Mouse (Mus musculus) forebrain, embryonic 16.5 days (tissue): ENCODE measurements around the gene Ttll8. TPM values are rescaled to one million over a fixed set of nuclear protein-coding genes. Genes with fewer than 3 reads are reported as not detected.

Experiments used
- ATAC-seq: fragments of 200-750 bp; cut with Nextera tagmentation; 2 replicates; pipeline ENCODE4 v1.8.0; 2017; ENCODE audit warnings: mild to moderate bottlenecking, moderate library complexity
- H3K27ac ChIP-seq: fragments of 300-500 bp; sonication (generic); 2 replicates; pipeline ENCODE4 v1.5.1; 2014; ENCODE audit warnings: low read length, control low read depth
- H3K27me3 ChIP-seq: fragments of 300-500 bp; sonication (generic); replicated peaks from 2 replicates; pipeline ENCODE4 v1.6.1; 2014; ENCODE audit warnings: low read length; ENCODE audit not compliant: control insufficient read depth, insufficient read depth
- H3K36me3 ChIP-seq: fragments of 300-500 bp; sonication (generic); 2 replicates; pipeline ENCODE4 v1.6.1; 2014; ENCODE audit not compliant: control insufficient read depth, insufficient read depth
- H3K4me1 ChIP-seq: fragments of 300-500 bp; sonication (generic); replicated peaks from 2 replicates; pipeline ENCODE4 v1.6.1; 2014; ENCODE audit warnings: low read length; ENCODE audit not compliant: control insufficient read depth, insufficient read depth
- H3K4me2 ChIP-seq: fragments of 300-500 bp; sonication (generic); 2 replicates; pipeline ENCODE4 v1.6.1; 2014; ENCODE audit warnings: mild to moderate bottlenecking, low read length, control low read depth
- H3K4me3 ChIP-seq: fragments of 300-500 bp; sonication (generic); replicated peaks from 2 replicates; pipeline ENCODE4 v1.5.1; 2014; ENCODE audit warnings: mild to moderate bottlenecking, low read length, control low read depth
- H3K9ac ChIP-seq: fragments of 300-500 bp; sonication (generic); replicated peaks from 2 replicates; pipeline ENCODE4 v1.6.1; 2014; ENCODE audit warnings: low read depth, low read length, control low read depth
- H3K9me3 ChIP-seq: fragments of 300-500 bp; sonication (generic); 2 replicates; pipeline ENCODE4 v1.6.1; 2016; ENCODE audit warnings: low read length; ENCODE audit not compliant: control insufficient read depth
- WGBS: fragments of 180-500 bp; shearing (Covaris S2); extraction: QIAGEN DNeasy Blood & Tissue Kit; methylation state at CpG from one replicate; pipeline ENCODE4 v1.1.7; 2014; 5-methylcytosine and 5-hydroxymethylcytosine counted together
- polyA plus RNA-seq: library from polyadenylated mRNA; unstranded; fragments of >200 nt; fragmentation: Nextera tagmentation; extraction: Ambion mirVana; gene quantifications from 2 replicates; pipeline ENCODE4 v1.2.1, GENCODE M21; 2015

Gene Ttll8
- polyA plus RNA-seq, result 0.07 and 0.08 TPM in 2 replicates

DNA sequence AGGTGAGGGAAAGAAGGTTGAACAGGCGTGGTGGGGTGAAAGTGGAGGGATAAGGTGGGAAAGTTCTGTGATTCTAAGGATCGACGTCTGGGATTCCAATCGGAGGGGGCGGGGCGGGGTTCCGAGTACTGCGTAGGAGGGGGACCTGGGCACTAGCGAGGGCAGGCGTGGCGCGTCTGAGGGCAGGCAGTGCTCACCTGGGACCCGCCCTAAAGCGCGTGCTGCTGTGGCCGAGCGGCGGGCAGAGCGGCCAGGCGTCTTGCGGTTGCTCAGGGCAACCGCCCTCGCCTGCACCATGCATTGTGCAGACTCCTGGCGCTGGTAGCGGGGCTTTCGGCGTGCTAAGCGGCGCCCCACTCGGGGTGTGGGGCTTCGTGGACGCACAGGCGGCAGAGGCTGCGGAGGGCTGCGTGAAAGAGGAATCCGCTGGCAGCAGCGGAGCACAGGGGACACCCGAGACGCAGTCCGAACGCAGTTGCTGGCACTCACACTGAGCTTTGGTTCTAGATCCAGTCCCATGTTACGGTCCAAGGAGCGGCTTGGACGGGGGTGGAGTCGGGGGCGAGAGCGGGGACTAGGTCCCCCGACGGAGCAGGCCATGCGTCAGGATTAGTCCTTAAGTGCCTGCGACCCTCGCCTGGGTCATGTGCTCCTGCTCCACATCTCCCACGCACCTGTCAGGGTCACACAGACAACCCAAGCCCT is at the start of gene Ttll8:
Ttll8 (minus strand) TSS at position 51 of the 705 bp plus-strand sequence.
- H3K27me3 ChIP-seq, result no peaks in the 10 kb centered on the region
- peak within 1 kb of the TSS; percentile 66 for H3K9ac ChIP-seq
- peak within 1 kb of the TSS; percentile 52 for H3K4me3 ChIP-seq
- peaks cover 8% of the 10 kb centered on the region for H3K4me1 ChIP-seq
- peak; percentile 88 for ATAC-seq
- no peak within 1 kb of the TSS for H3K27ac ChIP-seq
- no peaks in the 10 kb centered on the region for H3K9me3 ChIP-seq
- 3% methylated on average over 53 of the region's 53 CpGs for WGBS
- H3K36me3 ChIP-seq, result no peaks in the 10 kb centered on the region
- H3K4me2 ChIP-seq, result peak within 1 kb of the TSS; percentile 94

DNA sequence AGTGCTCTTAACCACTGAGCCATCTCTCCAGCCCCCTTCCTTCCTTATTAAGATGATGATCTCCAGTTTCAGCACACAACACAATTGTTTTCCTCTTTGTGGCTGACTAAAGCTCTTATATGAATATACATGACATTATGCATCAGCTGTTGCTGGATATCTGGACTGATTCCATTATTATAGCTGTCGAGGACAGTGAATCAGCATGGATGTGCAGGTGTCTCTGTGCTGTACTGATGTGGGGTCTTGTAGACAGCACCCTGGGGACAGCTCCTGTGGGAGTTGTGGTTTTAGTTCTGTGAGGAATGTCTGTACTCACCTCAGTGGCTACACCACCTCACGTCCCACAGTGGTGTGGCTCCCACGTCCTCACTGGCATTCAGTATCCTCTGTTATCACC is 47.0 kb upstream of the Ttll8 start:
- Histone ChIP-seq H3K9ac (no peak overlapping the region), H3K27ac (no peak overlapping the region), H3K36me3 (no peaks in the 10 kb centered on the region), H3K4me2 (no peak overlapping the region), H3K9me3 (no peaks in the 10 kb centered on the region), H3K4me3 (no peak overlapping the region), H3K4me1 (no peaks in the 10 kb centered on the region), H3K27me3 (no peaks in the 10 kb centered on the region)
- no peak for ATAC-seq
- 70% methylated on average over 3 of the region's 3 CpGs for WGBS

DNA sequence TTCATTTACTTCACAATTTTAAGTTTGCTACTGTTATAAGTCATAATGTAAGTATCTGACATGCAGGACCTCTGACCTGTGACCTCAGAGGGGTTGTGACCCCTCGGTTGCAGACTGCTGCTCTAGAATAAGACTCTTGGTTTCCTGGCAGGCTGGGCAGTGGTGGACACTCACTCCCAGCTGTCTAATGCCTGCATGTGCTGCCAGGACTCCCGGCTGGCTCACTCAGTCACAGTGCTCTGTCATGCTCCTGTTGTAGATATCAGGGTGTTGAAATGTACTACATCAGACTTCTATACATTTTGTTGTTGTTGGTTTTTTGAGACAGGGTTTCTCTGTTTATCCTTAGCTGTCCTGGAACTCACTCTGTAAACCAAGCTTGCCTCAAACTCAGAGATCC is 46.1 kb upstream of the Ttll8 start:
- ATAC-seq, result no peak
- H3K36me3 ChIP-seq, result no peaks in the 10 kb centered on the region
- H3K27me3 ChIP-seq, result no peaks in the 10 kb centered on the region
- H3K27ac ChIP-seq, result no peak overlapping the region
- no peaks in the 10 kb centered on the region for H3K9me3 ChIP-seq
- 85% methylated on average over 2 of the region's 2 CpGs for WGBS
- H3K4me1 ChIP-seq, result no peaks in the 10 kb centered on the region
- H3K4me2 ChIP-seq, result no peak overlapping the region
- no peak overlapping the region for H3K4me3 ChIP-seq
- no peak overlapping the region for H3K9ac ChIP-seq

DNA sequence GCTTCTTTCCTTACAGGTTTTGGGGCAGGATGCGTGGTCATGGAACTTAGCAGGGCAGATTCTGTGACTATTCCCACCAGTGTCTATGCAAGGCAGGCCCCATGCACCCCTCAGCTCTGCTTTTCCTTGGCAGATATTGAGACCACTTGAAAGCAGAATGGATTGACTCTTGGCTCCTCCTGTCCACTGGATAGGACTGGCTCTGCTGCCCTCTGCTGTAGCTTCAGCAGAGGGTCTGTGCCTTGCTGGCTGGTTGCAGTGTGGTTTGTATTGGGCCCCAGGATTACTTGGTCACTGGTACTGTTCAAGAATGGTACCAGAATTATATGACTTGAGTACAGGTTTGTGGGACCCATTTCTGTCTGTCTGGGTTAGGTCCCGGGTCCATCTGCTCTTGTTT is 44.9 kb upstream of the Ttll8 start:
- ATAC-seq, result no peak
- 86% methylated on average over 2 of the region's 2 CpGs for WGBS
- no peak overlapping the region for H3K27ac ChIP-seq
- H3K9ac ChIP-seq, result no peak overlapping the region
- H3K4me3 ChIP-seq, result no peak overlapping the region
- H3K4me1 ChIP-seq, result no peaks in the 10 kb centered on the region
- H3K4me2 ChIP-seq, result no peak overlapping the region
- no peaks in the 10 kb centered on the region for H3K9me3 ChIP-seq
- no peaks in the 10 kb centered on the region for H3K36me3 ChIP-seq
- H3K27me3 ChIP-seq, result no peaks in the 10 kb centered on the region

DNA sequence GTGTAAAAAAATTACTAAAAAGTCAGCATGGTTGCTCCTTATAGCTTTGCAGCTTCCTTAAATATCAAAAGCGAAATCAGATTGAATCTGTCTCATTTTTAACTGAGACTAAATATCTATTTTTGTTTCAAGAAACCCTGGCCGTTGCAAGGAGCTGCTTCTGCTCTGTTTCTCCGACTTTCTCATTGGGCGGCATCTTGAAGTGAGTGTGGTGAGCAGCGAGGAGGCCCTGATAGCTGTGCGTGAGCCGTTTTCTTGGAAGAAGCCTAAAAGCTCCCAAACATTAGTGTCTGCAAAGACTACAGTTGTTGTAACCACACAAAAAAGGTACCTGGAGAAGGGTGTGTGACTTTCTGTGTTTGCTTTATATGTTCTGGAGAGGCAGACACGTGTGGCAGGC is 44.4 kb upstream of the Ttll8 start:
- H3K9ac ChIP-seq, result no peak overlapping the region
- no peaks in the 10 kb centered on the region for H3K36me3 ChIP-seq
- no peak for ATAC-seq
- no peaks in the 10 kb centered on the region for H3K9me3 ChIP-seq
- no peaks in the 10 kb centered on the region for H3K4me1 ChIP-seq
- no peak overlapping the region for H3K4me2 ChIP-seq
- WGBS, result 78% methylated on average over 8 of the region's 8 CpGs
- no peaks in the 10 kb centered on the region for H3K27me3 ChIP-seq
- H3K4me3 ChIP-seq, result no peak overlapping the region
- H3K27ac ChIP-seq, result no peak overlapping the region

DNA sequence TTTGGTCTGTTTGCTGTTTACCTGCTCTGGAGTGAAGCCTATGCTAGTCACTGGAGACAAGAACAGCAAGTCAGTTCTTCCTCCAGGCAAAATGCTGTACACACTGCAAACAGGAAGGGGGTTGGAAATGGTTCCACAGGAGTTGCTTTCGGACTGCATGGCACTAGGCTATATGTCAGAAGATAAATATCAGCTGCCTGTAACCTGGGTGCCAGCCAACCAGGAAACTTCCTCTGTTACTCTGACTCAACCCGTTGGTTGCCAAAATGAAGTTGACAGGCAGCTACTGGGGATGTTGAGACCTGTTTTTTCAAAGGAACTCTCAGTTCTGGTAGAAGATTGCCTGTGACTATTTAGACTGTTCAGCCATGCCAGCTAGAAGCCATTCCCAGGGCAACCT is 35.0 kb upstream of the Ttll8 start:
- WGBS, result 71% methylated on average over 2 of the region's 2 CpGs
- H3K9ac ChIP-seq, result no peak overlapping the region
- H3K4me2 ChIP-seq, result no peak overlapping the region
- H3K4me3 ChIP-seq, result no peak overlapping the region
- no peak for ATAC-seq
- no peaks in the 10 kb centered on the region for H3K36me3 ChIP-seq
- no peaks in the 10 kb centered on the region for H3K27me3 ChIP-seq
- H3K4me1 ChIP-seq, result no peaks in the 10 kb centered on the region
- no peaks in the 10 kb centered on the region for H3K9me3 ChIP-seq
- H3K27ac ChIP-seq, result no peak overlapping the region

DNA sequence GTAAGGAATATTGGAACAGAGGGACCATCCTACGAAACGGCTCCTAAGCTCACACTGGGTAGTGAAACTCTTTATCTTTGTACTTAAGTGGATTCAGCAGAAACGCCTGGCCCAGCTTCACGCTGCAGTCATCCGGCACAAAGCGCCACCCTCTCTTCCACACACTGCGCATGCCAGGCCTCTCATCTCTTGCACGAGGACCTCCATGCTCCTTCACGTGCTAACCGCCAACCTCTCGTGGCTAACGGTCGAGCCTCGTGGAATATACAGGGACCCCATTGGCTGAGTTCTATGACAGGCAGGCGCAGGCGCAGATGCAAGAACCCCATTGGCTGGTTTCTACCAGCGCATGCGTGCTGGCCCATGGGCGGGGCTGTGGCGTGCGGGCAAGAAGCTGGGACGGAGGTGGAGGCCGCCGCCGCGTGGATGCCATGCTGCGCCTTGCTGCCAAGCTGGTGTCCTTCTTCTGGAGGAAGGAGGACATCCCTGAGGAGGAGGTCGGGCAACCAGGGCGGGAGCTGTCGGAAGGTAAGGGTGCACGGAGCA is 28.4 kb upstream of the Ttll8 start, which contains the start of gene Mov10l1:
Mov10l1 (plus strand) TSS at position 376 of the 546 bp plus-strand sequence.
- Histone ChIP-seq H3K27ac (no peak within 1 kb of the TSS), H3K27me3 (no peaks in the 10 kb centered on the region), H3K36me3 (no peaks in the 10 kb centered on the region), H3K9ac (no peak within 1 kb of the TSS), H3K4me1 (peaks cover 10% of the 10 kb centered on the region), H3K9me3 (no peaks in the 10 kb centered on the region), H3K4me2 (no peak within 1 kb of the TSS), H3K4me3 (no peak within 1 kb of the TSS)
- WGBS, result 96% methylated on average over 31 of the region's 31 CpGs
- no peak for ATAC-seq

DNA sequence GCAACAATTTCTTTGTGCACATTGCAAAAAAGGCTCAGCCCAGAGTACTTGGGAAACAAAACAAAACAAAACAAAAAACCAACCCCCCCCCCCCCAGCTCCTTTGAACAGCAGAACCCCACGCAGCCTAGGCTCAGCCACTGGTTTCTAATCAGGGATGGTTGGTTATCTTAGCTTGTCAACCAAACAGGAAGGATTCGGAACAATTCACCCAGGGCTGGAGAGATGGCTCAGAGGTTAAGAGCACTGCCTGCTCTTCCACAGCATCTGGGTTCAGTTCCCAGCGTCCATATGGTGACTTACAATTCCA is 24.9 kb upstream of the Ttll8 start:
- 8% methylated on average over 3 of the region's 3 CpGs for WGBS
- Histone ChIP-seq H3K27me3 (no peaks in the 10 kb centered on the region), H3K4me2 (no peak overlapping the region), H3K9me3 (no peaks in the 10 kb centered on the region), H3K4me3 (no peak overlapping the region), H3K4me1 (peaks cover 10% of the 10 kb centered on the region), H3K36me3 (no peaks in the 10 kb centered on the region), H3K9ac (no peak overlapping the region), H3K27ac (peak overlapping the region; percentile 73)
- peak; percentile 21; the same call in 1 of the 2 replicates for ATAC-seq

DNA sequence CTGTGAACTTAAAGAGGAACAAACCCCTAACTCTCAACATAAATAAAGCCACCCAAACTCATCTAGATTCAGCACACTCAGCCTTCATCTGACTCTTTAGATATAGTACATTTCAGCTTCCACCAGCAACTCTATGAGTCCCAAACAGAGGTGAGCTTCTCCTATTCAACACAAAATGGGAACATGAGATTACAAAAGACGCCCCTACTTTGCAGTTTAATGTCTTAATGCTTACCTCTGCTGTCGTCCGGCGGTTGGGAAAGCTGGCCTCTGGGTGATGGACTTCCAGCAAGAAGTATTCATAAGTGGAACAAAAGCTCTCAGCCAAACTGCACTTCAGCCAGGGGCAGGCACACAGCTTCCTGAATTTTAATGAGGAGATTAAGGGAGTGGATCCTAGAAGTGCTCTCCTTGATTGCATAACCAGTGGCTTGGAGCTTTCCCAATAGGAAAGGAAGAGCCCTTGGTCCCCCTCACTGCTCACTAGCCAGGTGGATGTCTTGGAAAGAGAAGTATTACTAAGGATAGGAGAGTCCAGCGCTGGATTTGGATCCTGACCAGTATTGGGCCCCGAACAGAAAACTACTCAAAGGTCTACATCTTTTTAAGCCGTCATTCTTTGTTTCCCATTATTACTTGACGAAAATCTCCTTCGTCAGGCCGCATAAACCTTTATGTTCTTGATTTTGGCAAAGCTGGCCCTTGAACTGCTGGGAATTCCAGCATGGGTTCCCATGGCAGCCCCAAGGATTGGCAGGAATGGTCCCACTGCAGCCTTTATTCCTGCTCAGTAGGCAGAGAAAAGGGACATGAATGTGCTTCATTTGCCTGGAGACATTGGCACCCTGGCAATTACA is 24.3 kb upstream of the Ttll8 start, which contains the start of gene Mlc1:
Mlc1 (minus strand) TSS at position 727 of the 857 bp plus-strand sequence.
- Histone ChIP-seq H3K27me3 (no peaks in the 10 kb centered on the region), H3K9me3 (no peaks in the 10 kb centered on the region)

More for the DNA sequence above, 24.3 kb upstream of the Ttll8 start, which contains the start of gene Mlc1:
- peak within 1 kb of the TSS; percentile 28 for H3K4me2 ChIP-seq
- ATAC-seq, result peak; percentile 96
- 5% methylated on average over 10 of the region's 10 CpGs for WGBS
- H3K4me1 ChIP-seq, result peaks cover 10% of the 10 kb centered on the region
- H3K36me3 ChIP-seq, result no peaks in the 10 kb centered on the region
- H3K4me3 ChIP-seq, result peak within 1 kb of the TSS; percentile 26
- peak within 1 kb of the TSS; percentile 7; the same call in 1 of the 2 replicates for H3K9ac ChIP-seq
- H3K27ac ChIP-seq, result peak within 1 kb of the TSS; percentile 73
